Mouse (Mus musculus) cerebellum, adult 2 months (tissue): ENCODE measurements at regions not wholly inside any gene's neighbourhood (a gene's known extent, or its start where the extent isn't known, plus 50 kb on each side); places are given as distances from the start of the nearest gene placed in this dataset.

Source experiments
- CTCF ChIP-seq: fragments of 200-500 bp; IDR thresholded peaks from 2 replicates; pipeline ENCODE4 v1.5.1; 2011; ENCODE audit warnings: low read depth, mild to moderate bottlenecking, control low read depth, low read length, moderate library complexity, borderline replicate concordance; ENCODE audit not compliant: insufficient read depth
- POLR2A ChIP-seq: fragments of 200-500 bp; IDR thresholded peaks from 2 replicates; pipeline ENCODE4 v1.6.1; 2011; ENCODE audit warnings: low read length, control low read depth, borderline replicate concordance; ENCODE audit not compliant: insufficient read depth

GRCm38 (mm10) chr10:25589316-25589645, 53.2 kb upstream of the Smlr1 start:
- no peak for TF ChIP-seq POLR2A
- TF ChIP-seq CTCF = no peak
